Mouse (Mus musculus): ENCODE data around the gene Spry1.

- TF ChIP-seq EP300 (IDR thresholded peaks at IDR 0.05; ENCODE audit: insufficient read depth, low read depth, low read length) (no peak), POLR2A (IDR thresholded peaks at IDR 0.05; ENCODE audit: insufficient read depth, low read depth, low read length) (no peak)
These were observed 18.4 kb downstream of the Spry1 start for GRCm38 (mm10) chr3:37658155-37658554.

All from heart, adult 2 months (tissue).